Comparison of ENCODE assay signal across 9 mouse cellular contexts in genomic region chr1:60860955-60861354, GRCm38 (mm10). TPM values are rescaled to one million over a fixed set of nuclear protein-coding genes. Genes with fewer than 3 reads are reported as not detected.
DNase-seq lines count a peak whose midpoint lies in the region; ATAC-seq and TF ChIP-seq lines count a peak whose summit lies in the region.
"Had no signal": no experiment of that assay in that cellular context is flagged by ENCODE, and none has a peak within 500 bp of the region (broad histone marks: within the 10 kb centered on the region; RNA-seq: fewer than 3 reads in every experiment).

No protein-coding gene starts in this region.

- peaks cover 12% of the 10 kb centered on the region for H3K4me1 ChIP-seq in lung, embryonic 16.5 days (replicated peaks; ENCODE audit: control insufficient read depth, insufficient read depth, low read length)
- peaks cover 38% of the 10 kb centered on the region for H3K4me1 ChIP-seq in hindbrain, embryonic 13.5 days (replicated peaks)
- H3K4me1 ChIP-seq in olfactory bulb, adult 2 months (ENCODE audit: control insufficient read depth, insufficient read depth, low read length) = peaks cover 3% of the 10 kb centered on the region; the same call in 1 of the 2 replicates

- peak overlapping the region; percentile 18 for H3K4me2 ChIP-seq in lung, embryonic 16.5 days (ENCODE audit: low read depth, low read length)
- H3K4me2 ChIP-seq in hindbrain, embryonic 13.5 days = peak overlapping the region; percentile 58

- H3K27ac ChIP-seq in lung, embryonic 16.5 days (ENCODE audit: low read length) = no peak overlapping the region
- peak overlapping the region; percentile 88 for H3K27ac ChIP-seq in hindbrain, embryonic 13.5 days
- peak overlapping the region; percentile 86 for H3K27ac ChIP-seq in olfactory bulb, adult 2 months (ENCODE audit: insufficient read depth, low read depth, low read length)

- H3K4me3 ChIP-seq in lung, embryonic 16.5 days (ENCODE audit: low read length) = no peak overlapping the region
- peak overlapping the region; percentile 33 for H3K4me3 ChIP-seq in hindbrain, embryonic 13.5 days
- H3K4me3 ChIP-seq in olfactory bulb, adult 2 months (ENCODE audit: insufficient read depth, low read depth, low read length) = peak overlapping the region; percentile 43

- TF ChIP-seq CTCF in olfactory bulb, adult 2 months (IDR thresholded peaks at IDR 0.05; ENCODE audit: insufficient read depth, low read depth, low read length) = no peak

- TF ChIP-seq POLR2A in olfactory bulb, adult 2 months (IDR thresholded peaks at IDR 0.05; ENCODE audit: insufficient read depth, low read depth, low read length) = no peak

- ATAC-seq in lung, embryonic 16.5 days (ENCODE audit: low read depth) = peak; percentile 15; the same call in 1 of the 2 replicates
- ATAC-seq in hindbrain, embryonic 13.5 days (ENCODE audit: low FRiP score) = peak; percentile 75

- no peaks in the 10 kb centered on the region for H3K27me3 ChIP-seq in lung, embryonic 16.5 days (ENCODE audit: control insufficient read depth, insufficient read depth, low read depth, low read length)
- no peaks in the 10 kb centered on the region for H3K27me3 ChIP-seq in hindbrain, embryonic 13.5 days
- H3K27me3 ChIP-seq: CH12.LX had no signal

- H3K9ac ChIP-seq in lung, embryonic 16.5 days (ENCODE audit: low read length) = no peak overlapping the region; the same call in 1 of the 2 replicates
- H3K9ac ChIP-seq in hindbrain, embryonic 13.5 days = peak overlapping the region; percentile 65

- WGBS in lung, embryonic 16.5 days = 41% methylated on average over 5 of the region's 5 CpGs
- WGBS in hindbrain, embryonic 13.5 days = 13% methylated on average over 5 of the region's 5 CpGs
- 5% methylated on average over 5 of the region's 5 CpGs for WGBS in olfactory bulb, adult 2 months

- no peaks in the 10 kb centered on the region for H3K9me3 ChIP-seq in lung, embryonic 16.5 days (ENCODE audit: control insufficient read depth, low read length)
- H3K9me3 ChIP-seq in hindbrain, embryonic 13.5 days = no peaks in the 10 kb centered on the region

- H3K36me3 ChIP-seq in lung, embryonic 16.5 days (ENCODE audit: control insufficient read depth, insufficient read depth, low read length) = no peaks in the 10 kb centered on the region
- no peaks in the 10 kb centered on the region for H3K36me3 ChIP-seq in hindbrain, embryonic 13.5 days

- DNase-seq in frontal cortex, postnatal 36 days (ENCODE audit: low spot score in 2 of 2) = peak; percentile 22 to 41
- no peak for DNase-seq in frontal cortex, postnatal 25 days (ENCODE audit: low spot score in 2 of 2)
- no peak for DNase-seq in lung, postnatal 10 days
- DNase-seq in urinary bladder, postnatal 4 days (ENCODE audit: low spot score in 2 of 2) = no peak
- DNase-seq in adrenal gland, postnatal 10 days = no peak

RNA-seq across cellular contexts. Expression of gene Ctla4, which starts 25.8 kb away (rescaled TPM):
- 0.25 and 0.49 TPM in 2 replicates for polyA plus RNA-seq in lung, embryonic 16.5 days (2015; fragmentation: Nextera tagmentation; extraction: Ambion mirVana)
- not detected in 2 replicates for polyA plus RNA-seq in hindbrain, embryonic 13.5 days (2015; fragmentation: Nextera tagmentation; extraction: Ambion mirVana)
- not detected in 2 replicates for polyA plus RNA-seq in olfactory bulb, adult 2 months (2012; ENCODE audit: insufficient read depth, insufficient read length, low replicate concordance, missing spikeins)
- total RNA-seq in adrenal gland, postnatal 10 days (2021) = under 1 TPM; 0.54 to 0.55 TPM

Comparison
In these comparisons a context has a peak if more than half of its experiments do, and no peak if none do; other contexts are left out.
1. DNase-seq: peak in frontal cortex, postnatal 36 days (2 of 2); none in frontal cortex, postnatal 25 days (0 of 2), lung, postnatal 10 days (single experiment), urinary bladder, postnatal 4 days (0 of 2) and adrenal gland, postnatal 10 days (single experiment).